Mouse (Mus musculus) lung, postnatal 4 days (tissue): ENCODE data around the gene Rasgef1a.

Source experiments
- DNase-seq, 2 experiments: peaks; one replicate each; pipeline ENCODE4 v3.0.0; 2021

Gene Rasgef1a

DNA sequence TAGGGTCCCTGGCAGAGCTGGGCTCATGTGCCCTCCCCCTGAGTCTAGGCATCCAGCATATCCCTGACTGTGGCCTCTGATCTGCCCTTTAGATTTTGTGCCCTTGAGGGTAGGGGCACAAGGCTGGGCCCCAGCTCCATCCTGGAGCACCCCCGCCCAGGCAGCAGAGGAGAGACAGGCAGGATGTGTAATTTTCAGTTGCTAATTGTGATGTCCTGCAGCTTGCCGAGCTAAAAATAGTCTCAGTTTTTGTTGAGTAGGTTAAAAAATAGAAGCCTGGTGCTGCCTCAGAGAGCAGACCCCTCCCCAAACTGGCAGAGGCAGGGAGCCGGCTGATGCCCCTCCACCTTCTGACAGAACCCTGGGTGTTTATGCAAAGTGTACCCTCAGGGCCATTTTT is 62.9 kb downstream of the Rasgef1a start:
- DNase-seq, result peak in 1 of 2 experiments; percentile 44

DNA sequence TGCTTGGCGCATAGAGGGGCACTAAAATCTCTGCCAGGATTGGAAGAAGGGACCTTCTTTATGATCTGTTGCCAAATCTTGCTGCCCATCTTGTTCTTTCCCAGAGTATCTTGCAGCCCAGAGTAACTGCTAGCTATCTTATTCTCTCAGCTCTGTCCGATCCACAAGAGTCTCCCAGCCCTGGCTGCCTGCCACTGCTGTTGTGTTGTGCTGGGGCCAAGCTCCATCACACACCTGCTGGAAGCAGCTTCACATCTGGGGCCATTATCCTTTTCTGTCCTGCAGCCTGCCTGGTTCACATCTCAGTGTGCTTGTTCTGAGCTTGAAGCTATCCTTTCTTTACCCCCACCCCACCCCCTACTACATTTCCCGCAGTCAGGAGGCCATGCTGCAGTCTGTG is 65.0 kb downstream of the Rasgef1a start:
- DNase-seq, result no peak

DNA sequence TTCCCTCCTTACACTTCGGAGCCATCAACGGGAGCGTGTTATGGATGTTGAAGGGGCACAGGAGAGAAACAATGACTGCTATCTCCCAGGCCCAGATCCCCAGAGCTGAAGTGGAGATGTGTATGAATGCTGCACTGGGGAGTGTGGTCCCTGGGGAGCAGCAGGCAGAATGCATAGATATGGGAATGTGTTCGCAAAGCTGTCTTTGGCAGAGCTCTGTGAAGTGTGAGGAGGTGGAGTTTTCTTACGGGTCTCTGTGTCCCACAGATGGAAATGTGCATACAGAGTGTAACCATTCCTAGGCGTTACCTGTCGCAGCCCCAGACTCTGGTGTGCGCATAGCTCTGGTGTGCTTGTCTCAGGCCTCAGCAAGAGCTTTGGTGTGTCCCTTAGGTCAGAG is 65.5 kb downstream of the Rasgef1a start:
- DNase-seq, result no peak

DNA sequence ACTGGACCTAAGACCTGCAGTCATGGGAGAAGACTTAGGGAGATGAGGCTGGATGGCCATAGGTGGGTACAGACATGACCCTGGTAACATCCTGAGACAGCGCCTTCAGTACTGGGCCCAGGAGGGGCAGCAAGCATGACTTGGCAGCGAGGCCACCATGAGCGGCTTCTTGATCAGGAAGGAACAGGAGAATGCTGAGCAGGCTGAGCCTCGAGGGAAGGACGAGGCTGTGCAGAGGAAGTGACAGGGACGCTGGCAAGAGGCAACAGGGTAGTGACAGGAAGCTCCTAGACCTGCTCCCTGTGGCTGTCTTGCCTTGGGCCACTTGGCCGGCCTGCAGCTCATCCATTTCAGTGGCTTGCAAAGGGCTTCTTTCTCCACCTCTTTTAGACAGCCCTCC is 66.2 kb downstream of the Rasgef1a start:
- no peak for DNase-seq

DNA sequence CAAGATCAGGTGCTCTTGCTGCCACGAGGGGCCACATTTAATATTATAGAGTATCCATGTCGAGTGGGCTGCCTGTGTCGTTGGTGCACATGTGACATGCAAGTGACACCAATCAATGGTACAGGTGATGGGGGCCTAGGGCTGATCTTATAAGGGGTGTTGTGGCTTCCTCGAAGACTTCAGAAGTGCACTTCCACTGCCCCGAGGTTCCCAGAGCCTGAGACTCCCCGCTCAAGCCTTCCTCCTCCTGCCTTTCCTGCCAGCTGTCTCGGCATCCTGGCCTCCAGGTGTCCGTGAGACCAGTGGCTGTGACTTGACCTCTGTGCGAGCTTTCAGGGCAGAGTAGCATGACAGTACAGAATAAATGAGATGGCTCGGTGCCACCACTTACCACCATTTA is 67.5 kb downstream of the Rasgef1a start:
- no peak for DNase-seq

DNA sequence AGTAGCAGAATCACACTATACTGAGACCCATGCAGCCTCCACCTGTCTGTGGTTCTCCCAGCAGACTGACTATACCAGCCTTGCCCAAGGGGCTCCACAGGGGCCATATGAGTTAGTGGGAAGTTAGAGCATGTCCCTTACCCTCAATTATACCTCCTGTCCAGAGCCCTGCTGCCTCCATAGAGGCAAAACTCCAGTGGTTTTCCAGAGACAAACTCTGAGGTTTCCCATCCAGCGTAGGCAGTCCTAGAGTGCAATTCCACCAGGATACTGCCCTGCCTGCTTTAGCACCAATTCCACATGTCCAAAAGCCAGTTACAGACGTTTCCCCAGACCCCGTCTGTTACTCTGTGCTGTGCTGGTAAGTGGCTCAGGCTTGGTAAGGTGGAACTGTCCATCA is 68.1 kb downstream of the Rasgef1a start:
- DNase-seq, result no peak

DNA sequence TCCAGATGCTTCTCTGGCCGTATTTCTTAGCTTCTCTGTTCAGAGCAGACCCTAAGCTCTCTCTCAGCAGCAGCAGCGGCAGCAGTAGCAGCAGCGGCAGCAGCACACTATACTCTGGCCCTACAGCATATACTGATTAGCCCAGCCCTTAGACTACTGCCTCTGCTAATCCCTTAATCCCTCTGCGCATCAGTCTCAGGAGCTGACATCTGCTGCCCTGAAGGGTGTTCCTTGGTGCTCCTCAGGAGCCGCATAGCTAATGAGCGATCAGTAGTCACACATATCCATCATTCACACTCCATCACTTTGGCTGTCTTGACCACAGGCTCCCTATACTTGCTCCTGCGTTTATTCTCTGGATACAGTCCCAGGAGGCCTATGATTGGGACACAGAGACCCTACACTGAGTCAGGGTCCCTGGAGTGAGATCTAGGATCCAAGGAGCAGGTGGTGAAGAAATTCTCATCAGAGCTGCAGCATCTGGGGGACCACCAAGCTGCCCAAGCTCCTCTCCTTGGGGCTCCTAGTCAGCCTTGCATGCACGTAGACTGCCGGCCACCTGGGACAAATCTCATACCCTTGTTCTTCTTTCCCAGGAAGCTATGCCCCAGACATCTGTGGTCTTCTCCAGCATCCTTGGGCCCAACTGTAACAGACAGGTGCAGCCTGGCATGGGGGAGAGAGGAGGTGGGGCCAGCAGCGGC is 68.7 kb downstream of the Rasgef1a start:
- DNase-seq, result no peak

DNA sequence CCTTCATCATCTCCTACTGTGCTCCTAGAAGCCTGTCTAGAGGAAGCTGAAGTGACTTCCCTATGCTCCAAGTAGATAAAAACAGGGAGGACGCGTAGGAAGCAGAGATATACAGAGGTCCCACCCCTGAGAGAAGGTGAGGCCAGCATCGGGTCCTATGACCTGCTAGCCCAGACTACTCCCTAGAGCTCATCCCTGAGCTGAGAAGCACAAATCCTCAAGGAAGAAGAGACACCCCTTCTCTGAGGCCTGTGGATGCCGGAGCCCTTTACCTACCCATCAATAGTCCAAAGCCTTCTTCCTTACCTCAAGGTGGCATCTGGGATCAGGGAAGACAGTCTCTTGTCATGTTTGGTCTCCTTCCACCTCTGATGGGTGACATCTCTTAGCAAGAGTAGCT is 69.5 kb downstream of the Rasgef1a start:
- no peak for DNase-seq

DNA sequence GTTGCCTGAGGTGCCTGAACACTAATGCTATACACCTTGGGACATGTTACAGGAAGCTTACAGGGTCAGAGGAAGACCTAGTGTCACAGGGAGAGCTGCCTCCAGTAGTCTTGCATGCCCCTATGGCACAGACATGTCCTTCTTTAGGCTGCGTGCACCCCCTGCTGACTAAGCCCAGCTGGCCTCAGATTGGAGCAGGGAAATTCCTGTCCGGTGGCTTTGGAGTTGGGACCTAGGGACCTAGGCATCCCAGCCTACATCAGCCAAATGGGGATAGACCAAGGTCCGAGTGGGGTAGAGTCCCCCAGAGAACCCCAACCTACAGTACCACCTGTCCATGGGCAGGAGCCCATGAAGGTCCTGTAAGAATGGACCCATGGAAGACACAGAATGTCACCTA is 71.1 kb downstream of the Rasgef1a start:
- no peak for DNase-seq

DNA sequence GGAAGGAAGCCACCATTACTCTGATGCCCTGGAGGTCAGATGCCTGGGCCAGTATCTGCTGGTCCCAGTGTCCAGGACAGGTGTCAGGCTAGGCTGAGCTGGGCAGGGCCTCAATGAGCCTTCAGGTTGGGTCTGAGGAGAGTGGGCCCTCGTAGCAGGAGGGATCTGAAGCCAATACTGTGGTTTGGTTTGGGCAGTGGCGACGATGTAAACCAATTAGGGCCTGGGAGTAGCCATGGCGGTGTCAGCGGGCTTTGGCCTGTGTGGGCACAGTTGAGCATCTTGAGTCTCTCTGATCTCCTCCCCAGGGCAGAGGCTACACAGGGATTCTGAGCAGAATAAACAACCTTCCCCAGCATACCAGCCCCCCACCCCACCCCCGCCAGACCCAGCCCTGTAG is 72.4 kb downstream of the Rasgef1a start:
- DNase-seq, result no peak

DNA sequence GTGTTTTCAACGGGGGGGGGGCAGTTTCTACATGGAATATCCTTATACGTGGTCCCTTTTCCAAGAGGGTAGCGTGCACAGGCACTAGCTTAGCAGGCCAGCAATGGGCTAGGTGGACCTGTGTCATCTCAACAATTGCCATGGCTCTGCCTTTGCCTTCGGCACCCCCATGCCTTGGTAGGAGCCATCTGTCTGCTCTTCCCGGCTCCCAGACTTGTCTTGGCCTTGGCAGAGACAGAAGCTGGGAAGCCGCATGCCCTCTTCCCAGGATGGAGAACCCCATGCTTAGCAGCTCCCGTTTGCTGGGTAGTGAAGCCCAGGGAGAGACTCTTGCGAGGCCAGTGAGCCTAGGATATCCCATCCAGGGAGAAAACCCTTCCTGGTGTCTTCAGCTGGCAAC is 73.4 kb downstream of the Rasgef1a start:
- DNase-seq, result no peak

DNA sequence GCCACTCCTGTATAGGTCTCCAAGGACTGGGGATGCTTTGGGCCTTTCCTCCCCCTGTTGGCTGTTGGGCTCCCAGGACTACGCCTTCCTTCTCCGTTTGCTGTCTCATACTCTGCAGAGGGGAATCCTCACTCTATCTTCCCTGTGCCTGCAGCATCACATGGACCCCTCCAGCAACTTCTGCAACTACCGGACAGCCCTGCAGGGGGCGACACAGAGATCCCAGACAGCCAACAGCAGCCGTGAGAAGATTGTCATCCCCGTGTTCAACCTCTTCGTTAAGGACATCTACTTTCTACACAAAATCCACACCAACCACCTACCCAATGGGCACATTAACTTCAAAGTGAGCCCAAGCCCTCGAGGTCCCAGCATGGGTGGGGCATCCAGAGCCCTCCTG is 76.7 kb downstream of the Rasgef1a start:
- DNase-seq, result no peak

DNA sequence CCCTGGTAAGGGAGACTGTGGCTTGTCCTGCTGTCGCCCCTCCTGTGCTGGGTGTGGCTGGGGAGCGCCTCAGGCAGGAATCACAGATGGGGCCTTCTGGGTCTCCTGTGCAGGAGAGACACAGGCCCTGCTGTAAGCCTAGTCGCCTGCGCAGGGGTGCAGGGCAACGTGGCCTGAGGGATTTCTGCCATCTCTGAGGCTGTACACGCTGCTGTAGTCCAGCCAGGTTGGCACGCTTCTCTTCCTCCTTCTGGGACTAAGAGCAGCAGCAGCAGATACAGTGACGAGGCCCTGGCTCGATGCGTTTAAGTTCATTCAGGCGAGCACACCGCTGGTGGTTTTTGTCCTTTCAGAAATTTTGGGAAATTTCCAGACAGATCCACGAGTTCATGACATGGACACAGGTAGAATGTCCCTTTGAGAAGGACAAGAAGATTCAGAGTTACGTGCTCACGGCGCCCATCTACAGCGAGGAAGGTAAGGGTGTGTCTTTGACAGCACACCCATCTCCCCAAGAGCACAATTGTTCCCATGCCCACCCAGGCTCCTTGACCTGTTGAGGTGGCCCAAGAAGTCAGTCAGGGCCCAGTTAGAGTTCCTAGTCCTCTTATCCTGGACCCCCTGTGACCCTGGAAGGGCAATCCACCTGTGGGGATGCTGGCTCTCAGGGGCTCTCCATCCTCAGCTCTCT is 77.7 kb downstream of the Rasgef1a start:
- DNase-seq, result peak in 1 of 2 experiments; percentile 16

DNA sequence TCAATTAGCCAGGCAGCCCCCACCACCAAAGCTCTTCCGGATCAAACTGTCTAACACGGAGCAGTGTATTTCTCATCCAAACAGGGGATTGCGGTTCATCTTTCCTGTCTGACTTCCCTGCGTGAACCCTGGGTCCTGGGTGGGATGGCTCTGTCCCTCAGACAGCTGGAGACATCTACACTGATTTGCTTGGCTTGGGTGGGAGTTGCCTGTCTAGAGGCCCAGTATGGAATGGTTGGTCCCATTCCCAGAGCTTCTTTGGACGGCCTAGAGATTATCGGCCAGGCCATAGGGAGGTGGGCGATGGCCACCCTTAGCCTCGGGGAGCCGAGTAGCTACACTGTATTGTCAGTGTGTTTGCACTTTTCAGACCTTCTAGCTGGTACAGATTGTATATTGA is 79.6 kb downstream of the Rasgef1a start:
- no peak for DNase-seq

DNA sequence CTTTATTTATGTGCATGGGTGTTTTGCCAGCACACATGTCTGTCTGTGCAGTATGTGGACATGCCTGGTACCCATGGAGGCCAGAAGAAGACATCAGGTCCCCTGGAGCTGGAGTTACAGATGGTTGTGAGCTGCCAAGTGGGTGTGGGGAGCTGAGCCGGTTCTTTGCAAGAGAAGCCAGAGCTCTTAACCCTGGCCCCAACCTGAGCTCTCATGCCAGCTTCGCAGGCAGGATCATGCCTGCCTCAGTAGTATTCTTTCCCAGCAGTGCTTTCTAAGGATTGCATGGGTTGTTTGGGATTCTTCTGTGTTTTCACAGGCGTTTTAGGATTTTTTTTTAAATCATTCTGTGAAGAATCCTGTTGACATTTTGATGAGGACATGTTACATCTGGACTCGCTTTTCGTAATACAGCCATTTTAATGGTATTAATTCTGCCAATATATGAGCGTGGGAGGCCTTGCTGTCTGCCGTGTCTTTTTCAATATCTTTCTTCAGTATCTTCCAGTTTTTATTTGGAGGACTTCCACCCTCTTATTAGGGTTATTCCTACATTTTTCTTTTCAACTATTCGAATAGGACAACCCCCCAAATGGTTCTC is 86.6 kb downstream of the Rasgef1a start:
- no peak for DNase-seq

DNA sequence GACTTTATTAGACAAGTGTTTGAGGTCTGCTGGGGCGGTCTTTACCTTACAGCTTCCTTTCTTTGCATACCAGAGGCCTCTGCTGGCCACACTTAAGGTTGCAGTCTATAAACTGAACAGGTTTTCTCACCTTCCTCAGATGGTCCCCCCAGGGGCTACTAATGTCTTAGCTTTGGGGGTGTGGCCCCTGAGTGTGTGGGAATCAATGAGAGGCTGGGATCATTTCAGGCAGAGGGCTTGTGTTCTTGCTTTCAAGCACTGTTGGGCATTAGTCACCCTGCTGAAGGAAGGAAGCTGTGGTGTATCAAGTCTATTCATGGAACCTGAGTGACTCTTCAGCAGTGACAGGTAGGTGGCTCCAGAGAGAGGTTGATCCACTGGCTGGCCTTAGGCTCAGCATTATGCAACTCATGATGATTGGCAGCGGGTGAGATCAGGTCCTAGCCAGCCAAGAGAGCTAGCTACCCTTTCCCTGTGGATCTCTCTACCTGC is 88.1 kb downstream of the Rasgef1a start:
- DNase-seq, result peak in 1 of 2 experiments; percentile 48

DNA sequence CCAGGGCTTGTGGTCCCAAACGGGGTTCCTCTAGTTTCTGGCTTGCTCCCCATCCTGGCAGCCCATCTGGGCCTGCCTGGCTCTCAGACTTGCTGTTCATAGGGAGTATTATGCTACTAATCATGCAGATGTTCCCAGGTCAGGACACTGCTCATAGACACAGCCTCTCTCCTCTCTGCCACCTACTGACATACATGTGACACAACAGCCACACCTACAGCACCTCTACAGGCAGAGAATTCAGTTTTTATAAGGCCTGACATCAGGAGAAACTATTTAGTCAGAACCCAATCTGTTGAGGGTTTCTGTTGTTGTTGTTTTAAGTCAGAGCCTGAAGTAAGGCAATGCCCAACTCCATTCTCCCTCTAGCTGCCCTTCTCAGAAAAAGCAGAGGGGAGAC is 100.6 kb downstream of the Rasgef1a start:
- DNase-seq, result no peak

DNA sequence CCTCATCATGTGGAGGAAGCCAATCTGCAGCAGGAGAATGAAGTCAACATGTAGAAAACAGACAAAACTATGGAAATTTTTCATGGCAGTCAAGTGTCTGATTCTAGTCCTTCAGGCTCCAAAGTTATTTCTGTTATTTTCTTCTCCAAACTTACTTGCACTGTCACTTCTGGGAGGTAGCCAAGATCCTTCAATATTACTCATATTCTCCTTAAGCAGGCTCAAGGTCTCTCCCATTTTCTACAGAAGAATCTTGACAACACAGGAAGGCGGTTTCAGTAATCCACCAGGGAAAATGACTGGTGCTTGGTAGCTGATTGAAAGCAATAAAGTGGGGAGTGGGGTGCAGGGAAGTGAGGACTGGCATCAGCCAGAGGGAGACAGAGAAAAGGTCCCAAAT is 111.5 kb downstream of the Rasgef1a start:
- DNase-seq, result no peak

DNA sequence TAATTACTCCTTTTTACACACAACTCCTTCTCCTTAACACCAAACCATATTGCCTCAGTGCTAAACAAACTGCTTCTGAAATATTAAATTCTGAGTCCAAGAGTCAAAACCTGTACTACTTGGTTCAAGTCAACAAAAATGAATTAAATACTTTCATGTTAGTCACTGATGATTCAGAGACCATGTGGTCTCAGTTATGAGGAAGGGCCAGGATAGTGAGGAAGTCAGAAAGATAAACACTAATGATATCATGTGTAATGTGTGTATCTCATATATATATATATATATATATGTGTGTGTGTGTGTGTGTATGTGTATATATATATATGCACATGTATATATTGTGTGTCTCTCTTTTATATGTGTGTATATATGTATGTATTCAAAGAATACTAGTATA is 115.3 kb downstream of the Rasgef1a start:
- no peak for DNase-seq

DNA sequence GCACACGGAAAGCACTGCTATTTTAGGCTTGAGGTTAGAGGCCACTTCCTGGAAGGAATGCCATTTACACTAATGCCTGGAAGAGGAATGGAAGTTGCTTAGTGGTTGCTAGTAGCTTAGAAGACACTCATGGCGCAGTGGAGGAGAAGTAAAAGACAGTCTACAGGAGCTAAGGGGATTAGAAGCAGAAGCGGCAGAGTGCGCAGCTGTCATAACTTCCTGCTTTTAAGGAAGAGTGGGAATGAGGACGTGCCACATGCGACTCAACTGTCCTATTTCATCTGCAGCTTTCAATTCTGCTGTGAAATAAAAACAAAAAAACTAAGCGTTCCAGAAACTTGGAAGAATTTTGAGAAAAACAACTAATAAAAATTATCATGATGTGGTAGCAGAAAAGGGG is 116.0 kb downstream of the Rasgef1a start:
- no peak for DNase-seq

DNA sequence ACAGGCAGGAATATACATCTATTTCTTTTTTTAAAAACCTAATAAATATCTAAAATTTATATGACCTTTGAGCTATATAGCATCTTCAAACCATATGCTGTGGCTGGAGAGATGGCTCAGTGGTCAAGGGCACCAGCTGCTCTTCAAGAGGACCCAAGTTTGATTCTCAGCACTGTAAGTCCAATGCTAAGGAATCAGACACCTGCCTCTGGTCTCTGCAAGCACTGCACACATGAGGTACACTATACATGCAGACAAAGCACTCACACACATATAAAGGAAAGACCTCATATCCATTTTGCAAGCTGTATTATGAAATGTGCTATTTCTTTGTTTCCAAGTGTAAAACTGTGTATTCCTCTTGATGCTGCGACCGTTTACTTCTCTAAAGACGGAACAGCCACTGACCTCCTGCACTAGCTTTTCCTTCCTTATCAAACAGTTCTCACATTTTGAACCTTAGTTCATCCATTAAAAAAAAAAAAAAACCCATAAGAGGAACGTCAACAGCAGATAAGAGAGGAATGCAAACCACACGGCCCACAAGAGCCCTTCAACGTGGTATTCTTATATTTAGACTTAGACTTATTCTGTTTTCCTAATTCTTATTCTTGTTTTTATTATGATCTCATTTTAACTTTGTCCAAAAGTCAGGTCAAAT is 116.7 kb downstream of the Rasgef1a start:
- no peak for DNase-seq

DNA sequence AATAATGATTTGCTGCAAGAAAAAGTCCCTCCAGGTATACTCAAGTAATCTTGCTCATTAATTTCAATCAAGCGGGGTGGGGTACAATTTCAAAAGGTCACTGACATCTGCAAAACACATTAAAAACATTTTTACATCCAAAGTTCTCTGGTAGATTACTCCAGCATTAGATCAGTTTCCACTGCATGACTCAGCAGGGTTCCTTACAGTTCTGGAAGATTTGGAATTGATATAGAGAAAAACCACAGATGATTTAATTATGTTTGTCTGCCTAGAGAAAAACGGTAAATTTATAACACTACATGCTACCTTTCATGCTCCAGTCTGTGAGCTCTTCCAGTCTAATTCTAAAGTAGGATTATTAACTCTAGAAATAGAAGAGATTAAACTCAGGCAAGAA is 118.8 kb downstream of the Rasgef1a start:
- no peak for DNase-seq

DNA sequence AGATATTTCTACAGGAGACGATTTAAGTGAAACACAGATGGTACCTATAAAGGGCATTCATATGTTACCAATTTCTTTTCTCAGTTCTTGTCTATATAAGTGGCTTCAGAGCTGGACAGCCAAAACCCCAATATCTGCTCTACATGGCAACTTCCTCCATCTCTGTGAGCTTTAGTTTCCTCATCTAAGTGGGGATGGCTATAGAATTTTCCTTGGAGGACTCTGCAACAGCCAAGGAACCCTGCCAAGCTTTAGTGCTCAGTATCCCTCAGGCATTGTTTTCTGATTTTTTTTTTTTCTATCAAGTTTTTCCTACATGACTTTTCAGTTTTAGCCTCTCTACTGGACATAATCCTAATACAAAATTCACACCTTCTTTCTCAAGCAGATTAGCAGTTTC is 123.2 kb downstream of the Rasgef1a start:
- no peak for DNase-seq

DNA sequence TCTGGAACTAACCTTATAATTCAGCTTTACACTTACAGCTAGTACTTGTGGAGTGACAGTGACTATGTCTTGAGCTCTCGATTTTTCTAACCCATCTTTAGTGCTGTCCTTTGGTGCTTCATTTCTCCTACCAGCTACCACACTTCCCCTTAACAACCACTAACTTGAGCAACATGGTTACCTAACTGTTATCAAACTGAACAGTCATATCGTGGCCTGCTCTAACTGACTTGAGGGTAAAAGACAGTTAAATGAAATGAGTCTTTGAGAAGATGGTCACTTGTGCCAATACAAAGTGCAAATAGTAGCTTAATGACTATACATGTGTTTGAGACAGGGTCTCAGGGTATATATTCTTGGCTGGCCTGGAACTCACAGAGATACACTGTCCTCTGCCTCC is 125.9 kb downstream of the Rasgef1a start:
- DNase-seq, result no peak
